Mouse (Mus musculus) midbrain, embryonic 14.5 days (tissue): ENCODE results near the gene Zfp653. TPM values are rescaled to one million over a fixed set of nuclear protein-coding genes. Genes with fewer than 3 reads are reported as not detected.

Experiments used
- ATAC-seq: fragments of 200-750 bp; cut with Nextera tagmentation; 2 replicates; pipeline ENCODE4 v1.8.0; 2017; ENCODE audit warnings: moderate number of reproducible peaks, moderate library complexity; ENCODE audit not compliant: low FRiP score, low TSS enrichment
- DNase-seq: peaks from one replicate; pipeline ENCODE4 v3.0.0-alpha.2; 2015
- H3K27ac ChIP-seq: fragments of 300-500 bp; sonication (generic); replicated peaks from 2 replicates; pipeline ENCODE4 v1.5.1; 2014; ENCODE audit warnings: mild to moderate bottlenecking, low read depth, low read length, moderate library complexity
- H3K27me3 ChIP-seq: fragments of 300-500 bp; sonication (generic); 2 replicates; pipeline ENCODE4 v1.6.1; 2014; ENCODE audit warnings: low read length, control low read depth, mixed read lengths; ENCODE audit not compliant: control insufficient read depth, insufficient read depth
- H3K36me3 ChIP-seq: fragments of 300-500 bp; sonication (generic); 2 replicates; pipeline ENCODE4 v1.6.1; 2014; ENCODE audit warnings: low read length, control low read depth; ENCODE audit not compliant: control insufficient read depth, insufficient read depth
- H3K4me1 ChIP-seq: fragments of 300-500 bp; sonication (generic); 2 replicates; pipeline ENCODE4 v1.6.1; 2014; ENCODE audit warnings: mild to moderate bottlenecking, antibody characterized with exemption, low read length, control low read depth; ENCODE audit not compliant: control insufficient read depth, insufficient read depth
- H3K4me2 ChIP-seq: fragments of 300-500 bp; sonication (generic); 2 replicates; pipeline ENCODE4 v1.6.1; 2014; ENCODE audit warnings: mild to moderate bottlenecking, low read length, moderate library complexity
- H3K4me3 ChIP-seq: fragments of 300-500 bp; sonication (generic); replicated peaks from 2 replicates; pipeline ENCODE4 v1.5.1; 2014; ENCODE audit warnings: low read depth, low read length
- H3K9ac ChIP-seq: fragments of 300-500 bp; sonication (generic); replicated peaks from 2 replicates; pipeline ENCODE4 v1.6.1; 2014; ENCODE audit warnings: mild to moderate bottlenecking, low read length, moderate library complexity
- H3K9me3 ChIP-seq: fragments of 300-500 bp; sonication (generic); 2 replicates; pipeline ENCODE4 v1.6.1; 2016; ENCODE audit warnings: low read length, control low read depth, mixed read lengths; ENCODE audit not compliant: control insufficient read depth
- WGBS: fragments of 180-500 bp; shearing (Covaris S2); extraction: QIAGEN DNeasy Blood & Tissue Kit; methylation state at CpG from one replicate; pipeline ENCODE4 v1.1.7; 2014; 5-methylcytosine and 5-hydroxymethylcytosine counted together
- microRNA-seq: library from miRNA; unstranded; fragments of <30 nt; microRNA quantifications from one replicate; pipeline ENCODE4, GENCODE M21; 2016
- polyA plus RNA-seq: library from polyadenylated mRNA; unstranded; fragments of >200 nt; fragmentation: Nextera tagmentation; extraction: Ambion mirVana; gene quantifications from 2 replicates; pipeline ENCODE4 v1.2.1, GENCODE M21; 2014

The Zfp653 gene
- polyA plus RNA-seq, 1 experiment from 2014 or later, result 14.7 TPM

GRCm38 (mm10) chr9:22030386-22030785, 40.8 kb downstream of the Zfp653 start:
- Histone ChIP-seq H3K9me3 (no peaks in the 10 kb centered on the region), H3K27ac (no peak overlapping the region), H3K27me3 (no peaks in the 10 kb centered on the region), H3K36me3 (peaks cover 95% of the 10 kb centered on the region), H3K4me2 (no peak overlapping the region), H3K4me3 (no peak overlapping the region), H3K4me1 (peaks cover under 1% of the 10 kb centered on the region; the same call in 1 of the 2 replicates), H3K9ac (no peak overlapping the region)
- DNase-seq (no peak), ATAC-seq (no peak)
- WGBS, result 95% methylated on average over 9 of the region's 9 CpGs

- Histone ChIP-seq H3K9me3 (no peaks in the 10 kb centered on the region), H3K4me3 (no peak overlapping the region), H3K27me3 (no peaks in the 10 kb centered on the region), H3K4me1 (no peaks in the 10 kb centered on the region), H3K9ac (no peak overlapping the region), H3K27ac (no peak overlapping the region), H3K4me2 (no peak overlapping the region), H3K36me3 (peaks cover 96% of the 10 kb centered on the region)
- no peak for DNase-seq
- WGBS, result 23% methylated on average over 7 of the region's 7 CpGs
- ATAC-seq, result no peak
Measured at GRCm38 (mm10) chr9:22028467-22028866, 42.7 kb downstream of the Zfp653 start.

GRCm38 (mm10) chr9:22024592-22024991, 46.6 kb downstream of the Zfp653 start:
- WGBS, result 56% methylated on average over 8 of the region's 8 CpGs
- H3K4me1 ChIP-seq, result no peaks in the 10 kb centered on the region
- H3K4me2 ChIP-seq, result no peak overlapping the region
- H3K4me3 ChIP-seq, result no peak overlapping the region
- no peak for ATAC-seq
- H3K36me3 ChIP-seq, result peaks cover 84% of the 10 kb centered on the region
- no peak for DNase-seq
- no peak overlapping the region for H3K9ac ChIP-seq
- no peaks in the 10 kb centered on the region for H3K9me3 ChIP-seq
- no peaks in the 10 kb centered on the region for H3K27me3 ChIP-seq
- no peak overlapping the region for H3K27ac ChIP-seq

- no peaks in the 10 kb centered on the region for H3K27me3 ChIP-seq
- H3K4me2 ChIP-seq, result no peak overlapping the region
- H3K36me3 ChIP-seq, result peaks cover 75% of the 10 kb centered on the region
- DNase-seq (no peak), ATAC-seq (no peak)
- H3K4me1 ChIP-seq, result no peaks in the 10 kb centered on the region
- H3K27ac ChIP-seq, result no peak overlapping the region
- H3K4me3 ChIP-seq, result no peak overlapping the region
- WGBS, result 62% methylated on average over 7 of the region's 7 CpGs
- no peaks in the 10 kb centered on the region for H3K9me3 ChIP-seq
- no peak overlapping the region for H3K9ac ChIP-seq
Measured at GRCm38 (mm10) chr9:22017208-22017825, 53.9 kb downstream of the Zfp653 start.

GRCm38 (mm10) chr9:22016245-22016644, 54.9 kb downstream of the Zfp653 start:
- H3K9me3 ChIP-seq, result no peaks in the 10 kb centered on the region
- H3K4me3 ChIP-seq, result no peak overlapping the region
- WGBS, result 69% methylated on average over 10 of the region's 10 CpGs
- no peak overlapping the region for H3K9ac ChIP-seq
- H3K27ac ChIP-seq, result no peak overlapping the region
- ATAC-seq, result no peak
- H3K27me3 ChIP-seq, result no peaks in the 10 kb centered on the region
- no peak for DNase-seq
- H3K4me1 ChIP-seq, result no peaks in the 10 kb centered on the region
- peaks cover 84% of the 10 kb centered on the region for H3K36me3 ChIP-seq
- no peak overlapping the region for H3K4me2 ChIP-seq

DNA sequence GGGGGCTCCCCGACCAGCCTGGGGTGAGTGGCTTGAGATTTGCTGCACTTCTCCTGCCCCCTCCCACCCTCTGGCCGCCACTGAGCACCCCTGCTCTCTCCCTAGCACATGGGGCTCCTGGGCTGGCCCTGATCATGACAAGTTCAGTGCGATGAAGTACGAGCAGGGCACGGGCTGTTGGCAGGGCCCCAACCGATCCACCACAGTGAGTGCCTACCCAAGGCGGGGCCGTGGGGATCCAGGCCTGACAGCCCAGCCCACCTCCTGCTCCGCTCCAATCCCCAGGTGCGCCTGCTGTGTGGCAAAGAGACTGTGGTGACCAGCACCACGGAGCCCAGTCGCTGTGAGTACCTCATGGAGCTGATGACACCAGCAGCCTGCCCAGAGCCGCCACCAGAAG, 58.4 kb downstream of the Zfp653 start:
- ATAC-seq, result no peak
- no peak overlapping the region for H3K27ac ChIP-seq
- H3K36me3 ChIP-seq, result peaks cover 89% of the 10 kb centered on the region
- no peaks in the 10 kb centered on the region for H3K4me1 ChIP-seq
- no peak overlapping the region for H3K4me2 ChIP-seq
- DNase-seq, result no peak
- no peak overlapping the region for H3K4me3 ChIP-seq
- WGBS, result 93% methylated on average over 13 of the region's 13 CpGs
- H3K9me3 ChIP-seq, result no peaks in the 10 kb centered on the region
- no peaks in the 10 kb centered on the region for H3K27me3 ChIP-seq
- H3K9ac ChIP-seq, result no peak overlapping the region

- Histone ChIP-seq H3K27me3 (no peaks in the 10 kb centered on the region), H3K36me3 (peaks cover 92% of the 10 kb centered on the region), H3K4me1 (no peaks in the 10 kb centered on the region), H3K27ac (no peak overlapping the region), H3K9ac (no peak overlapping the region), H3K9me3 (no peaks in the 10 kb centered on the region), H3K4me2 (no peak overlapping the region), H3K4me3 (no peak overlapping the region)
- ATAC-seq (peak; percentile 22; the same call in 1 of the 2 replicates), DNase-seq (no peak)
- WGBS, result 89% methylated on average over 5 of the region's 5 CpGs
Measured at GRCm38 (mm10) chr9:22011055-22011454, 60.1 kb downstream of the Zfp653 start.

Small RNA genes within 50 kb of the gene (microRNA-seq; reads per million reads assigned to microRNA genes)
- gene Mir7084, result 1.0 reads per million

Other genes starting within 250 kb of the Zfp653 start
- 0.34 TPM in 1 of 2 replicates, not detected in the other for gene Angptl8, start 235.9 kb downstream of the Zfp653 start, polyA plus RNA-seq
- 7.2 and 12.7 TPM in 2 replicates for gene Dock6, start 218.7 kb downstream of the Zfp653 start, polyA plus RNA-seq
- gene Rab3d, start 153.2 kb downstream of the Zfp653 start, polyA plus RNA-seq, result 9.8 and 10.2 TPM in 2 replicates
- gene Ccdc159, start 143.9 kb downstream of the Zfp653 start, polyA plus RNA-seq, result 5.7 and 7.7 TPM in 2 replicates
- gene Tmem205, start 143.8 kb downstream of the Zfp653 start, polyA plus RNA-seq, result 42.2 and 51.8 TPM in 2 replicates
- 91.3 and 92.2 TPM in 2 replicates for gene Plppr2, start 134.3 kb downstream of the Zfp653 start, polyA plus RNA-seq
- gene Swsap1, start 115.6 kb downstream of the Zfp653 start, polyA plus RNA-seq, result 21.5 and 22.8 TPM in 2 replicates
- gene Epor, start 107.9 kb downstream of the Zfp653 start, polyA plus RNA-seq, result 0.65 and 2.0 TPM in 2 replicates
- gene Rgl3, start 81.9 kb downstream of the Zfp653 start, polyA plus RNA-seq, result 0.53 and 0.68 TPM in 2 replicates
- gene Ccdc151, start 68.7 kb downstream of the Zfp653 start, polyA plus RNA-seq, result 4.5 and 4.6 TPM in 2 replicates
- 70.6 and 73.2 TPM in 2 replicates for gene Prkcsh, start 68.6 kb downstream of the Zfp653 start, polyA plus RNA-seq
- gene Elavl3, start 19.4 kb downstream of the Zfp653 start, polyA plus RNA-seq, result 137 and 162 TPM in 2 replicates
- not detected in 2 replicates for gene Gm49318, start 117 bp downstream of the Zfp653 start, polyA plus RNA-seq
- 45.6 and 48.5 TPM in 2 replicates for gene Ecsit, start 14.1 kb upstream of the Zfp653 start, polyA plus RNA-seq
- gene Cnn1, start 27.8 kb upstream of the Zfp653 start, polyA plus RNA-seq, result 0.58 and 0.61 TPM in 2 replicates
- 182 and 196 TPM in 2 replicates for gene Elof1, start 45.8 kb upstream of the Zfp653 start, polyA plus RNA-seq
- 0.79 TPM in 1 of 2 replicates, not detected in the other for gene Acp5, start 64.3 kb upstream of the Zfp653 start, polyA plus RNA-seq
- gene Pigyl, start 85.5 kb upstream of the Zfp653 start, polyA plus RNA-seq, result 94.1 and 96.4 TPM in 2 replicates
- gene Zfp872, start 116.7 kb upstream of the Zfp653 start, polyA plus RNA-seq, result 0.07 and 0.55 TPM in 2 replicates
- 9.0 and 11.0 TPM in 2 replicates for gene Zfp809, start 154.3 kb upstream of the Zfp653 start, polyA plus RNA-seq
- 13.8 and 14.0 TPM in 2 replicates for gene Zfp599, start 188.5 kb upstream of the Zfp653 start, polyA plus RNA-seq
- 32.2 and 38.4 TPM in 2 replicates for gene Zfp810, start 236.3 kb upstream of the Zfp653 start, polyA plus RNA-seq